Mouse (Mus musculus): ENCODE measurements around the gene Trp73. TPM values are rescaled to one million over a fixed set of nuclear protein-coding genes. Genes with fewer than 3 reads are reported as not detected.
A peak's percentile ranks its signal among the peaks of the same experiment; 100 is the strongest.

Trp73 gene
- polyA plus RNA-seq, 1 experiment from 2014 or later, result 0.80 TPM

DNA sequence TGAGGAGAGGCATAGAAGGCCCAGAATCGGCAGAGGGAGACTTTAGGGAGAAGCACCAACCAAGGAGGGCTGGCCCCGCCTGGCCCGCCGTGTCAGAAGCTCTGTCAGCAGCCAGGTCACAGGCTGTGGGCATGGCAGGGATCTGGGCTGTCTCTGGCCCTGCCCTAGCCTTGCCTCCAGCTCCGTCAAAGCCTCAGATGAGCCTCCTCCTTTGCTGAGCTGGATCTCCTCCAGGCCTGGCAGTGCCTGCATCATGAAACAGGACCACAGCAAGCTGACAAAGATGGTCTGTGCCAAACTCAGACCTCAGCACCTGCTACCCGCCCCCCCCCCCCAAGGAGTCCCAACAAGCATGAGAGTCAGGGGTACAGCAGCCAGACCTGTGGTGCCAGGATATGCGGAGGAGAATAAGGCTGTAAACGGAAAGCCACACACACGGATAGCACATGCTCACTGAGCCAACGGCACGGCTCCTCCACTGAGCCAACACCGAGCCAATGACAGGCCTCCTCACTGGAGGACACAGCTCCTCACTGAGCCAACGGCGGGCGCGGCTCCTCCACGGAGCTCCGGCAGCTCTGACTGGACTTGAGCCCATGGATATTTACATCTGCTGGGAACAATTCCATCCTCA is 30.7 kb downstream of the Trp73 start:
- 64% methylated on average over 18 of the region's 18 CpGs for WGBS
- no peak overlapping the region for H3K27ac ChIP-seq
- H3K4me1 ChIP-seq, result peaks cover 7% of the 10 kb centered on the region
- no peaks in the 10 kb centered on the region for H3K9me3 ChIP-seq (replicated peaks)
- no peak overlapping the region for H3K4me3 ChIP-seq
- H3K27me3 ChIP-seq (ENCODE audit: low read depth, poor library complexity, severe bottlenecking), result peaks cover 36% of the 10 kb centered on the region
- H3K36me3 ChIP-seq, result no peaks in the 10 kb centered on the region
- no peak for DNase-seq (ENCODE audit: low spot score)

- no peaks in the 10 kb centered on the region for H3K36me3 ChIP-seq
- H3K9me3 ChIP-seq (replicated peaks), result no peaks in the 10 kb centered on the region
- no peak overlapping the region for H3K4me3 ChIP-seq
- H3K27me3 ChIP-seq (ENCODE audit: low read depth, poor library complexity, severe bottlenecking), result peaks cover 60% of the 10 kb centered on the region
- 78% methylated on average over 13 of the region's 13 CpGs for WGBS
- peaks cover 7% of the 10 kb centered on the region for H3K4me1 ChIP-seq
- DNase-seq (ENCODE audit: low spot score), result no peak
- no peak overlapping the region for H3K27ac ChIP-seq
Observed at GRCm38 (mm10) chr4:154106497-154107061, 33.4 kb downstream of the Trp73 start.

- no peaks in the 10 kb centered on the region for H3K36me3 ChIP-seq
- H3K27me3 ChIP-seq (ENCODE audit: low read depth, poor library complexity, severe bottlenecking), result peaks cover 70% of the 10 kb centered on the region
- H3K27ac ChIP-seq, result no peak overlapping the region
- H3K4me1 ChIP-seq, result peaks cover 7% of the 10 kb centered on the region
- H3K4me3 ChIP-seq, result peak overlapping the region; percentile 28; the same call in 1 of the 2 replicates
- WGBS, result 33% methylated on average over 20 of the region's 20 CpGs
- DNase-seq (ENCODE audit: low spot score), result peak; percentile 83
- no peaks in the 10 kb centered on the region for H3K9me3 ChIP-seq (replicated peaks)
Observed at GRCm38 (mm10) chr4:154105381-154106001, 34.5 kb downstream of the Trp73 start.

DNA sequence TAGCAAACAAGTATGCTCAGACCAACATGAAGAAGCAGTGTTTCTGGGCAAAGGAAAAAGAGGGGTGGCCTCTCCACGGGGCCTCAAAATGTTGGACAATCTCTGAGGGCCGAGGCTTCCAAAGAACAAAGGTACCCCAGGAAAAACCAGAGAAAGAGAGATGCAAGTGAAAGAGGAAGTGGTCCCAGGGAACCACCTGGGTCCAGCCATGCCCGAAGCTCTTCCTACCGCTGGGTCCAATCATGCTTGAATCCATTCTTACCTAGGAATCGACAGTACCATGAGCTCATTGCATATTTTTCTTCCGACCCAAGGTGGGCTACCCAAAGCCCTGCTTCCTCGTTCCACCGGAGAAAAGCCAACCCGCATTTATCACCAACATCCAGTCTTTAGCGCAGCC is 36.1 kb downstream of the Trp73 start:
- peaks cover 7% of the 10 kb centered on the region for H3K4me1 ChIP-seq
- H3K36me3 ChIP-seq, result no peaks in the 10 kb centered on the region
- H3K4me3 ChIP-seq, result no peak overlapping the region
- DNase-seq (ENCODE audit: low spot score), result no peak
- no peak overlapping the region for H3K27ac ChIP-seq
- no peaks in the 10 kb centered on the region for H3K9me3 ChIP-seq (replicated peaks)
- peaks cover 72% of the 10 kb centered on the region for H3K27me3 ChIP-seq (ENCODE audit: low read depth, poor library complexity, severe bottlenecking)
- WGBS, result 89% methylated on average over 10 of the region's 10 CpGs

GRCm38 (mm10) chr4:154103386-154103785 is 36.6 kb downstream of the Trp73 start:
- H3K4me1 ChIP-seq, result peaks cover 7% of the 10 kb centered on the region
- WGBS, result 78% methylated on average over 8 of the region's 8 CpGs
- H3K9me3 ChIP-seq (replicated peaks), result no peaks in the 10 kb centered on the region
- no peak overlapping the region for H3K4me3 ChIP-seq
- H3K27ac ChIP-seq, result no peak overlapping the region
- H3K27me3 ChIP-seq (ENCODE audit: low read depth, poor library complexity, severe bottlenecking), result peaks cover 75% of the 10 kb centered on the region
- no peaks in the 10 kb centered on the region for H3K36me3 ChIP-seq
- DNase-seq (ENCODE audit: low spot score), result no peak

DNA sequence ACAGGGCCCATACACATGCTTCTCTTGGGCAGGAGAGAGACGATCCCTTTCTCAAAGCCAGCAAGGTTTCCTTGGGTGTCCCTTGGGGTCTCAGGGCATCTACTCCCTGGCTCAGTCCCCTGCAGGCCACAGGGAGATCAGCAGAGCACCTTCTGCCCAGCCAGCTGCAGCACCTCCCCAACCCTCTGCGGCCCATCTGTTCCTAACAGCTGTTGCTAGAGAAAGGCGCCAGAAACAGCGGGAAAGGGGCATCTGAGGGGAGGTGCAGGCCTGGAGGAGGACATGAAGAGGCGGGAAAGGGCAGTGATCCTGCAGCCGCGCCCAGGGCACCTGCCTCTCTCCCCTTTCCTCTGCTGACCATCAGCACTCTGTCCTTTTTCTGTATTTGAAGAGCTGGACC is 40.6 kb downstream of the Trp73 start:
- no peak overlapping the region for H3K4me3 ChIP-seq
- no peaks in the 10 kb centered on the region for H3K36me3 ChIP-seq
- peaks cover 83% of the 10 kb centered on the region for H3K27me3 ChIP-seq (ENCODE audit: low read depth, poor library complexity, severe bottlenecking)
- no peaks in the 10 kb centered on the region for H3K4me1 ChIP-seq
- H3K9me3 ChIP-seq (replicated peaks), result no peaks in the 10 kb centered on the region
- DNase-seq (ENCODE audit: low spot score), result no peak
- no peak overlapping the region for H3K27ac ChIP-seq
- WGBS, result 29% methylated on average over 7 of the region's 7 CpGs

DNA sequence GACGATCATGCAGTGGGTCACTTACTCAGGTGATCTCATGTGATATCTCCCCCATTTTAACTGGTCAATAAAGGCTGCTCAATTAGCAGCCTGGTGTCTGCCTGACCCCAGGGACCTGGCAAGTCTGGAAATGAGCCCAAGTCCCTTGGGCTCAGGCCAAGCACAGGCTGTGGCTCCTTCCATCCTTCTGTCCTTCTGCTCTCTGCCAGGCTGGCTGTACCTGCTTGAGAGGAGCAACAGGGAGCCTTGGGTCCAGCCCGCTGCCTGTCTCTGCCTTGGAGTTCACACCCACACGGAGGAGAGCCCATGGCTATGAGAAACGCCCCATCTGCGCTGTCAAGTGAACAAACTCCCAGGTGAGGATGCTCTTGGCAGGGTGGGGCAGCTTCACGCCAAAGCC is 43.9 kb downstream of the Trp73 start:
- Histone ChIP-seq H3K4me1 (no peaks in the 10 kb centered on the region), H3K27me3 (ENCODE audit: low read depth, poor library complexity, severe bottlenecking) (peaks cover 64% of the 10 kb centered on the region), H3K36me3 (no peaks in the 10 kb centered on the region), H3K4me3 (no peak overlapping the region), H3K27ac (no peak overlapping the region), H3K9me3 (replicated peaks) (no peaks in the 10 kb centered on the region)
- no peak for DNase-seq (ENCODE audit: low spot score)
- WGBS, result 22% methylated on average over 6 of the region's 6 CpGs

DNA sequence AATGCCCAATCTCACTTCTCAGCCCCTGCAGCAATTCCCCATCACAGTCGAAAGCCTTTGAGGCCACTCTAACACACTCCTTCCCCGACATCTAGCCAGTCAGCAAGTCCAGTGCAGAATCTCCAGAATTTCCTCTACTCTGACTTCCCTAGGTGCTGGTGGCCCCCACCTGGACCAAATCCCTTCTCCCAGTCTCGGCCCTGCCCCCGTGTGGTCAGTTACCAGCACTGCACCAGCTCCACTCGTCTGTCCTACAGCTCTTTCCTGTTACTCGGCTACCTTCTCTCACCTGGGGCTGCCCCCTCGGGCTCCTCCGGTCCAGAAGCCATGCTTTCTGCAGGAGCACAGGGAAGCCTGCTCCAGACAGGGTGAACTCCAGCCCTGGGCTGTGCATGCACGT is 46.8 kb downstream of the Trp73 start:
- DNase-seq (ENCODE audit: low spot score), result peak; percentile 58
- Histone ChIP-seq H3K4me1 (no peaks in the 10 kb centered on the region), H3K9me3 (replicated peaks) (no peaks in the 10 kb centered on the region), H3K27ac (no peak overlapping the region), H3K4me3 (no peak overlapping the region), H3K36me3 (no peaks in the 10 kb centered on the region), H3K27me3 (ENCODE audit: low read depth, poor library complexity, severe bottlenecking) (peaks cover 62% of the 10 kb centered on the region; the same call in 1 of the 2 replicates)
- WGBS, result 27% methylated on average over 9 of the region's 9 CpGs

- peaks cover 56% of the 10 kb centered on the region; the same call in 1 of the 2 replicates for H3K27me3 ChIP-seq (ENCODE audit: low read depth, poor library complexity, severe bottlenecking)
- no peak for DNase-seq (ENCODE audit: low spot score)
- 81% methylated on average over 8 of the region's 8 CpGs for WGBS
Observed at GRCm38 (mm10) chr4:154091356-154091755, 48.7 kb downstream of the Trp73 start.

DNA sequence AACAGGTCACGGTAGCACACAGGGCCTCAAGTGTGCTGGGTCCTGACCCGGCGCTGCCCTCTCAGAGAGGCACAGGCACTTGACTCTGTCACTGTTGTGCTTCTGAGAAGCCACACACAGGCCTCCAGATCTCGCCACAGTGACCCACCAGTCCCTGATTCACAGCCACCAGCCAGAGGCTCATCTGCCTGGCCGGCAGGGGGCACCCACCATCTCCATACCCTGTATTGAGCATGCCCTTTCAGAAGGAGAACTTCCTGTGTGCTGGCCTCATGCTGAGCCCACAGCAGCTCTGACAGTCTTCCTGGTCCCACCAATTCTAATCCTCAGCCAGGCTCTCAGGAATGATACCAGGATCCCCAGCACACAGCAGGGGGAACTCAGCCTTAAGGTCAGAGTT is 50.8 kb downstream of the Trp73 start:
- H3K4me1 ChIP-seq, result no peaks in the 10 kb centered on the region
- no peak overlapping the region for H3K4me3 ChIP-seq
- WGBS, result 64% methylated on average over 5 of the region's 5 CpGs
- H3K9me3 ChIP-seq (replicated peaks), result no peaks in the 10 kb centered on the region
- peaks cover 40% of the 10 kb centered on the region; the same call in 1 of the 2 replicates for H3K27me3 ChIP-seq (ENCODE audit: low read depth, poor library complexity, severe bottlenecking)
- DNase-seq (ENCODE audit: low spot score), result no peak
- no peak overlapping the region for H3K27ac ChIP-seq
- no peaks in the 10 kb centered on the region for H3K36me3 ChIP-seq

More at GRCm38 (mm10) chr4:154091356-154091755, 48.7 kb downstream of the Trp73 start:
- Histone ChIP-seq H3K27ac (no peak overlapping the region), H3K9me3 (replicated peaks) (no peaks in the 10 kb centered on the region), H3K36me3 (no peaks in the 10 kb centered on the region), H3K4me1 (no peaks in the 10 kb centered on the region), H3K4me3 (no peak overlapping the region)

DNA sequence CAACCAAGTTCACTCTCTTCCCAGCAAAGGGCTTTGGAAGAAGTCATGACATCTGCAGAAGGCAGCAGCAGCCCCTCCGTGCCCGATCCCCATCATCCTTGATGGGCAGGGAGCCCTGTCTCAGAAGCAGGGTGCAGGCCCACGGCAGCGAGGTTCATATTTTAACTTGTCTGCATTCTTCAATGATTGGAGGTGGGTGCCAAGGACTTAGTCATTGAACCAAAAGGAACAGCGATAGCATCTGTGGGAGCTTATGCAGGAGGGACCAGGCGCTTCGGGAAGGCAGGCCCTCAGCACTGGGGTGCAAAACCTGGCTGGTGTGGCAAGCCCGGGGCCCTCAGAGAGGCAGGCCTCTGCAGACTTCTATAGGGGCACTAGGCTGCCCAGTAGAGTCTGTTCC is 53.6 kb downstream of the Trp73 start:
- H3K4me1 ChIP-seq, result peaks cover 6% of the 10 kb centered on the region
- no peak overlapping the region for H3K4me3 ChIP-seq
- no peaks in the 10 kb centered on the region for H3K36me3 ChIP-seq
- H3K27ac ChIP-seq, result no peak overlapping the region
- DNase-seq (ENCODE audit: low spot score), result no peak
- WGBS, result 88% methylated on average over 8 of the region's 8 CpGs
- H3K27me3 ChIP-seq (ENCODE audit: low read depth, poor library complexity, severe bottlenecking), result peaks cover 57% of the 10 kb centered on the region
- H3K9me3 ChIP-seq (replicated peaks), result no peaks in the 10 kb centered on the region

DNA sequence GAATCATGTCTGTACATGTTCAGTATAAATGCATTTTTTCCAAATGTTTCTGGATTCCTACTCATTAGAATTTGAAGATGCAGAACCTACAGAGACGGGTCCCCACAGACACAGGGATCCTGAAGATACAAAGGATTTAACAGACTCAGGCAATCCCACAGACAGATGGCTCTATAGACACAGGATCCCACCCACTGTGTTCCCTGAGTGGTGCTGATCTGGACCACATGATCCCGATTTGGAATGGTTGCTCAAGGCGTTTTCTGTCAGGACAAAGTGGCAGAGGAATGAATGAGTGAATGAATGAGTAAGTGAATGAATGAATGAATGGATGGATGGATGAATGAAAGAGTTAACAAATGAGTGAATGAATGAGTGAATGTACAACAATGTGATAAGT is 54.2 kb downstream of the Trp73 start:
- H3K9me3 ChIP-seq (replicated peaks), result no peaks in the 10 kb centered on the region
- no peak overlapping the region for H3K4me3 ChIP-seq
- 78% methylated on average over 3 of the region's 3 CpGs for WGBS

DNA sequence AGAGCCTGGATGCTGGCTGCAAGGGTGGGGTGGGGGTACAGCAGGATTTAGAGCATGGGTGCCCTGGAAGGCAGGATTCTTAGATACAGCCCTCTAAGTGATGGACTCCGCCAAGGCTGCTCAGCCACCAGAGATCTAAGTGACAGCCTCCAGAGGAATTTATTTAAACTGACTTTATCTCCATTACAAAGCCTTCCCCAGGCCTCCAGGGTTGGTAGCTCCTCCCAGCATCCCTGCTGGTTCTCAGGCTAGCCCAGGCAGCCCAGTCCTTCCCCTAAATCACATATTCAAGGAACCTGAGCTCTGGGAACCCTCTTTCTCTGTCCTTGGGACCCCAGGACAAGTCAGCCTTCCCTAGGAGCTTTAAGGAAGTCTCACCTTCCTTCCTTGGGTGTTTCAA is 58.0 kb downstream of the Trp73 start:
- H3K9me3 ChIP-seq (replicated peaks), result no peaks in the 10 kb centered on the region
- H3K4me1 ChIP-seq, result peaks cover 14% of the 10 kb centered on the region
- no peak overlapping the region for H3K27ac ChIP-seq
- H3K36me3 ChIP-seq, result no peaks in the 10 kb centered on the region
- peak overlapping the region; percentile 29; the same call in 1 of the 2 replicates for H3K4me3 ChIP-seq
- WGBS, result 7% methylated on average over 1 of the region's 1 CpGs
- no peak for DNase-seq (ENCODE audit: low spot score)
- H3K27me3 ChIP-seq (ENCODE audit: low read depth, poor library complexity, severe bottlenecking), result peaks cover 63% of the 10 kb centered on the region

More for the DNA sequence above, 54.2 kb downstream of the Trp73 start:
- peaks cover 12% of the 10 kb centered on the region for H3K4me1 ChIP-seq
- H3K27me3 ChIP-seq (ENCODE audit: low read depth, poor library complexity, severe bottlenecking), result peaks cover 57% of the 10 kb centered on the region
- H3K36me3 ChIP-seq, result no peaks in the 10 kb centered on the region
- H3K27ac ChIP-seq, result no peak overlapping the region
- no peak for DNase-seq (ENCODE audit: low spot score)

Measured in limb, embryonic 10.5 days (tissue).